Mouse (Mus musculus): ENCODE measurements around the gene Polr3c. TPM values are rescaled to one million over a fixed set of nuclear protein-coding genes. Genes with fewer than 3 reads are reported as not detected.
"Not testable (repeated sequence)": the region's sequence is repeated elsewhere in the genome, so short reads cannot be mapped to it uniquely, and the experiment has no call there.

The Polr3c gene
- total RNA-seq (2021), result 10 to 100 TPM; 24.4 to 26.4 TPM

DNA sequence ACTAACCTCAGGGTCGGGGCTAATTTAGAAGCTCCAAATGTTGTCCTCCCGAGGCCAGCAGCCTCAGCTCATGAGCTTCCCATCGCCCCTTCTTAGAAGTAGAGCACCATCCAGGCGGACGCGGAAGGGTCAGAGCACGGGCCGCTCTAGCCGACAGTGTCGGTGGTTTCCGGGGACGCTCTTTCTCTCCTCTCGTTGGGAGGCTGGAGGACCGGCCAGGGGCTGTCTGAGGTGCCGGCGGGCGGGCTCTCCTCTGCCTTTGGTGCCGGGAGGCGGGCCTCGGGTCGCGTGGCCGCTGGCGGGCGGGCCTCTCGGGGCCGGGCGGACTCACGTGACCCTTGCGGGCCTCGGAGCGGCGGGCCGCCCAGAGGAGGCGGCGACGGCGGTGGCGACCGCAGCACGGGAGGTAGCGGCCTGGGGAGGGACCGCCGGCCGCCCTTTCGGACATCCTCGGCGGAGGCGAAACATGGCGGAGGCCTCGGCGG, at the start of gene Polr3c, which contains the start of gene Rnf115:
Polr3c (minus strand) TSS at position 286 of the 485 bp plus-strand sequence.
Rnf115 (plus strand) TSS at position 322 of the 485 bp plus-strand sequence.
- intact Hi-C loops (cut with DNase I), result loop anchor here (2.0 to 5.0 kb wide), 2 partner anchors 31 to 85 kb away; partner anchors contain the start of gene Pias3
- peak; percentile 95 to 97 for DNase-seq

DNA sequence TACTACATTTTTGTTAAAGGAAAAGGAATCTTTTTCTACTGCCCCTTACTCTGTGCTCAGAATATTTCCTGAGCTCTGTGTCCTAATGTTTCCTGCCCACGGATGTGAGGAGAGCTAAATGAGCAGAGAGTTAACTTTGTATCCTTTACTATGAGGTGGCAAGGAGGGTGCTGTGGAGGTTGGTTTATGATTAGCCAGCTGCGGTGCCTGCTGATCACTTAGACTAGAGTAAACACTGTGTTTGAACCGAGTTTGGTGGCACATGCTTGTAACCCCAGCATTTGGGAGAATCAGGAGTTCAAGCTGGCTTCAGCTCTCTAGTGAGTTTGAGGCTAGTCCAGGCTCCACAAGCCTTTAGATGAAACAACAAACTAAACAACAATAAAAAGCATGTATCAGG, 49.7 kb upstream of the Polr3c start:
- no peak for DNase-seq
- intact Hi-C loops (cut with DNase I), result no loop called here

DNA sequence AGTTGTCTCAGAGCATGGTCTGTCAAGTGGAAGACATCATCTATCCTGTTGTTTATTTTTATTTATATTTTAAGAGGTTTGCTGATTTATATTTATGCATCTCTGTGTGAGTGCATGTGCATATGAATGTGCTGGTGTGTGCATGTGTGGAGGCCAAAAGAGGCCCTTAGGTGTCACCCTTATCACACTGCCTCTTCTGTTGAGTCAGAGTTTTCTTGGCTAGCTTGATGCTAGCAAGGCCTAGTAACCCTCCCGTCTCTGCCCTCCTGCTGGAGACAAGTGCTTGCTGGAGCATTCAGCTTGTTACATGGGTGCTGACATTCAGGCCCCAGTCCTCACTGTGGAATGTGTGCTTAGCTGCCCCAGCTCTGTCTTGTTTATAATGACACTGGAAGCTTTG, 45.5 kb upstream of the Polr3c start:
- no peak for DNase-seq

DNA sequence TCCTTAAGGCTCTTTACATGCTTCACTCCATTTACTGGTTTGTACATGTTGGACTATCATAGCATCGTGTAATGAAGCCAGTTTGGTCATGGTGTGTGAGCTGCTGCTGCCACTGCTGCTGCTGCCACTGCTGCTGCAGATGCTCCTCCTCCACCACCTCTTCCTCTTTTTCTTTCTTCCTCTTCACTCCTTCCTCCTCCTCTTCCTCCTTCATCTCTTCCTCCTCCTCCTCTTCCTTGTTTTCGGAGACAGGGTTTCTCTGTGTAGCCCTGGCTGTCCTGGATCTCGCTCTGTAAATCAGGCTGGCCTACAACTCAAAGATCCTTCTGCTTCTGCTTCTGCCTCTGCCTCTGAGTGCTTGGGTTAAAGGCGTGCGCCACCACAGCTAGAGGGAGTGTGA, 42.5 kb upstream of the Polr3c start:
- DNase-seq, result no peak
- intact Hi-C loops (cut with DNase I), result no loop called here

More for the DNA sequence above, 45.5 kb upstream of the Polr3c start:
- intact Hi-C loops (cut with DNase I), result no loop called here

DNA sequence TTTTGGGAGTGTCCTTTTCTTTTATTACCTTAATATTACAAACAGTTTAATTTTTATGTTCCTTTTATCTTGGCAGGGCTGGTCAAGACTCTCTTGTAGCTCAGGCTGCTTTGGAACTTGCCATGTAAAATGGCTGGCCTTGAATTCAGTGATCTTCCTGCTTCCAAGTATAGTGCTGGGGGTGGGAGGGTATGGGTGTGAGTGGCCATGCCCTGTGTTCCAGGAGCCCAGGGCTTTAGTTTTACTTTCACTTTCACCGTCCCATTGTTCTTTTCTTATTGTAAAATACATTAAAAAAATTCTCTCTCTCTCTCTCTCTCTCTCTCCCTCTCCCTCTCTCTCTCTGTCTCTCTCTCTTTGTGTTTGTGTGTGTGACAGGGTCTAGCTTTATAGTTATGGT, 37.1 kb upstream of the Polr3c start:
- intact Hi-C loops (cut with DNase I), result no loop called here
- DNase-seq, result no peak

DNA sequence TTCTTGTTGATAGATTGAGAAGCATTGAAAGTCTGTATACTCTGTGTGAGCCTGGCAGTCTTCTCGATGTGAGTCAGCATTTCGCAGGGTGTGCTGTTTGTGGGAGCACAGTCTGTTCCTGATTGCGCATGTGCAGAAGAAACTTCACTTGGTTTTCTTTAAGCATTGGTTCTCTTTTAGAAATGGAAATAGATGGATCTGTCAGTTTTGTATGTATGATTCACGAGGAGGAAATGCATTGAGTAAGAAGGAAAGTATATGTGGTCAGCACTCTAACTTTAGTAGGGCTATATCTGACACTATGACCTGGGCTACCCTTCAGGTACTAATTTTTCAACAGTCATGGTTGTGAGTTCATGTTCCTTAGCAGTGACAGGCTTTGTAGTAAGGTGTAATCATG, 32.3 kb upstream of the Polr3c start:
- intact Hi-C loops (cut with DNase I), result no loop called here
- no peak for DNase-seq

DNA sequence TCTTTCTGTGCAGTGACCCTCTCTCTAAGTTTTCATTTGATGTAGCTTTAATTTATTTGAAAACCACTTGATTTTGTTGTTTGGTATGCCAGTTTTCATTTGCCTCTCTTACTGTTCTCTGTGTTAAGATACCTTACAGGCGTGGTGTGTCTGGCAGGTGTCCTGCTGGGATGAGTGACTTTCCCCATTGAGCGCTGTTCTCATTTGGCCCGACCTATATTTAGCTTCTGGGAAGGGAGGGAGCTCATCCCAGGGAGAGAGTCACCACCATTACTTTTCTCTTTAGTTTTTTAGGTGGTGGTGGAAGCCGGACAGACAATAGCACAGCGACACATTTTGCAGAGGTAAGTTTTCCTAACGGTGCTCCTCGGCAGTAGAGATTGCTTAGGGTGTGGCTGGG, 30.3 kb upstream of the Polr3c start:
- intact Hi-C loops (cut with DNase I), result no loop called here
- DNase-seq, result peak in 1 of 2 experiments; percentile 50

DNA sequence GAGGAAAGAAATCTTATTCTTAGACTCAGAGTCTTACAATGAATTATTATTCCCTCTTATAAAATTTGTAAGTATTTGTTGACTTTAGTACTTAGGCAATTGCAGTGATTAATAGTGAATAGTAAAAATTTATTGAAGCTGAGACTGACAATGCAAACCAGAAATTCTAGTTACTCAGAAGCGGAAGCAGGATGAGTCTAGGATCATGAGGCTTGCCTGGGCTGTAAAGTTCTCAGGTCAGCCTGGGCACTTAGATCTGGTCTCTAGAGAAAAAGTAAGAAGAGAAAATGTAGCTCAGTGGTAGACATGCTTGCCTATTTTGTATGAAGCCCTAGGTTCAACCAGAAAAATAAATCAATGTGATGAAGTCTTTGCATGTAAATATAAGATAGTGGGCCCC, 28.5 kb upstream of the Polr3c start:
- intact Hi-C loops (cut with DNase I), result no loop called here
- no peak for DNase-seq

DNA sequence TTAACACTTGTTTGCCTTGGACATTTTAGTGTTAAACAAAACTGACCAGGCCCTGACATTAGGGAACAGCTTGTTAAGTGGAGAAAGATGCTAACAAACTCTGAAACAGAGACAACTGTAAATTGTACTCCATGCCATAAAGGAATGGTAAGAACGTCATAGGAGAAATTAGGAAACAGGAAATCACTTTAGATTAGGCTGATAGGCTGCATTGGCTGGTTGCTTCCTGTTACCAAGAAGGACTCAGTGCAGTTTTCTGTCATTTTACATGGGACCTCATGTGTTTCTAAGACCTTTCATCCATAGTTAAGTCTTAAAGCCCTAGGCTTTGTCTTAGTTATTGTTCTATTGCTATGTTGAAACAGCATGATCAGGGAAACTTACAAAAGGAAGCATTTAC, 19.4 kb upstream of the Polr3c start:
- no peak for DNase-seq
- intact Hi-C loops (cut with DNase I), result no loop called here

DNA sequence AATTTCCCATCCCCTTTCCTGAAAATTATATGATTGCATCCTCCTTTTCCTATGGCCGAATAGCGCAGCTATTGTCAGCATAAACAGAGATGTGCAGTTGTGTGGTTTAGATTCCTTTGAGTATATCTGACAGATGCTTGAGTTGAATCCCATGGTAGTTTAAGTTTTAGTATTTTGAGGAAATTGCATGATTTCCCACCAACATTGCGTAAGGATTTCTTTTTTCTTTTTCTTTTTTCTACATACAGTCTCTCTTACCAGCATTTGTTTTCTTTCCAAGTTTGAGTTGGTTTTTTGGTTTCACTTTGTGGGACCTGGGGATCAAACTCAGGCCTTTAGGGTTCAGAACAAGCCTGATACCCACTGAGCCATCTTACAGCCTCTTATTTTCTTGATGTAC, 16.9 kb upstream of the Polr3c start:
- no peak for DNase-seq
- intact Hi-C loops (cut with DNase I), result loop anchor here (5.0 kb wide), 1 partner anchor 158 kb away; the partner anchor contains the start of gene Gja5

DNA sequence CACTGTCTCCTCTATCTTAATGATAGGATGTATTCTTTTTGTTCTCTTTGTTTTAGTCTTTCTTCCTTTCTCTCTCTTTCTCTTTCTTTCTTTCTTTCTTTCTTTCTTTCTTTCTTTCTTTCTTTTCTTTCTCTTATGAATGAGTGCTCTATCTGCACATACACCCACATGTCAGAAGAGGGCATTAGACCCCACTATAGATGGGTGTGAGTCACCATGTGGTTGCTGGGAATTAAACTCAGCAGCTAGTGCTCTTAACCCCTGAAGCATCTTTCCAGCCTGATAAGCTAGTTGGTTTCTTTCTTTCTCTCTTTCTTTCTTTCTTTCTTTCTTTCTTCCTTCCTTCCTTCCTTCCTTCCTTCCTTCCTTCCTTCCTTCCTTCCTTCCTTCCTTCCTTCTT, 12.9 kb upstream of the Polr3c start:
- intact Hi-C loops (cut with DNase I), result loop anchor here (5.0 kb wide), 1 partner anchor 162 kb away; the partner anchor contains the start of gene Gja5
- DNase-seq, result not testable (repeated sequence)

DNA sequence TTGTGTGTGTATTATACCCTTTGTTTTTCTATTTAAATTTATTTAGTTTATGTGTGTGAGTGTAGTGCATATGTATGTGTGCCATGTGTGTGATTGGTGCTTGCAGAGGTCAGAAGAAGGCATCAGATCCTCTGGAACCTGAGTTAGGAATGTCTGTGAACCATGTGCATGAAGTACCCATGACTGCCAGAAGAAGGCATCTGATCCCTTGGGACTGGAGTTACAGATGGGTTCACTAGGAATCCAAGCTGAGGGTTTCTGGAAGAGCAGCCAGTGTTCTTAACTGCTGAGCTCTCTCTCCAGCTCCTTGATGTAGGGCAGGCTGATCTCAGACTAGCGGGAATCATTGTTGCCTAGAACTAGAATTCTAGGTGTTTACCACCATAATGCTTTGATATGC, 10.6 kb upstream of the Polr3c start:
- intact Hi-C loops (cut with DNase I), result no loop called here
- DNase-seq, result no peak

DNA sequence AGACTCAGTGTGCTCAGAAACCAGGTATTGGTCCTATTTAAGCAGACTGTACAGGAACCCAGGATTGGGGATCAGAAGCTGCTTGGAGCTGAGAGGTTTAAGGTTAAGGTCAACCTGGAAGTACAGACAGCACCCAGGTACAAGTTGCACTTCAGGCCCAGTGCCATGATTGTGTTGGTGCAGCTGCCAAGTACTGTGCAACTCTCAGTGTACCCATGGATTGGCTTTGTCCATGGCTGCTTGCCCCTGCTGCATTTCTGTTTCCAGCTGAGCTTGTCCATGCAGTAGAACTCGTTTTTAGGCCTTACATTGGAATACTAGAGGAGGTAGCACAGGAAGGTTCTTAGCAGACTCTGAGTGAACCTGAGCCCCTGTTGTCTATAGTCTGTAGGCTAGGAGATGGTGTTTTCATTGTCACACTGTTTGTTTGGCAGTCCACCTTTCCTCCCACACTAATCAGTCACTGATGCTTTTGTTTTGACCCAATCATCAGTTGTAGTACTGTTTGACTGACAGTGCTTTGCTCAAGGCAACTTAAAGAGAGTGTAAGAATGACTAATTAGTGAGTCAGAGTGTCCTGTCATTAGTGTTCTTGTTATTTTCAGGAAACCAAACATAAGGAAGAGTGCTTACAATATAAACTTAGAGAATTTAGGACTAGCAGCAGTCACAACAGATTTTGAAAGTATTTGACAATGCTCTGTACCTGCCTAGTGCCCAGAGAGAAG, 9.7 kb upstream of the Polr3c start:
- intact Hi-C loops (cut with DNase I), result no loop called here
- DNase-seq, result no peak

DNA sequence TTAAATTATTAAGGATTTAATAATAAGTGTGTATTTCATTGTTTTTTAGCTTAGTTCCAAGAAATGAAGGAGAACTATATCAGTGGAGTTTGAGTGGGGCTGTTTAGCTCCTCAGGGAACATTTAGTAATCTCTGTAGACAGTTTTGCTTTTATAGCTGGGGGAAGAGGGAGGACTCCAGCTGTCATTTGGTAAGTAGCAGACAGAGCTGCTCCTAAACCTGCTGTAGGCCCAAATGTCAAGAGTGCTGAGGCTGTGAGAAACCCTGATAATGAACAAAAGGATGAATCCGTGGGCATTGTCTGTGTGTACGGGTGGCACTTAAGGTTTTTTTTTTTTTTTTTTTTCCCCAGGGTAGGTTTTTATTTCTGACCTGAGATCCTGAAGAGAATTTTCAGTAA, 7.8 kb upstream of the Polr3c start:
- intact Hi-C loops (cut with DNase I), result no loop called here
- DNase-seq, result no peak

DNA sequence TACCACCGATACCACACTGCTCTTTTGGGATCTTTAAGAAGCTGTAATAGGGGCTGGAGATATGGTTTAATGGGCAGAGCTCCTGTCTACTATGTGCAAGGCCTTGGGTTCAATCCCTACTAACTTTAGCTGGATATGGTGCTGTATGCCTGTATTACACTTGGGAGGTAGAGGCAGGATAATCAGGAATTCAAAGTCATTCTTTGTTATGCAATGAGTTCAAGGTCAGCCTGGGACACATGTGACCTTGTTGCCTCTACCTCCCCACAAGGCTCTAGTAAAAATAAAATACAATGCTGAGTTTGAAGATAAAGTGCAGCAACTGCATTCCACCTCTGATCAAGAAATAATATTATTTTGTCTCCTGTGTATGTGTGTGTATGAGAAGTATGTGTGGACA, 6.6 kb upstream of the Polr3c start:
- intact Hi-C loops (cut with DNase I), result no loop called here

DNA sequence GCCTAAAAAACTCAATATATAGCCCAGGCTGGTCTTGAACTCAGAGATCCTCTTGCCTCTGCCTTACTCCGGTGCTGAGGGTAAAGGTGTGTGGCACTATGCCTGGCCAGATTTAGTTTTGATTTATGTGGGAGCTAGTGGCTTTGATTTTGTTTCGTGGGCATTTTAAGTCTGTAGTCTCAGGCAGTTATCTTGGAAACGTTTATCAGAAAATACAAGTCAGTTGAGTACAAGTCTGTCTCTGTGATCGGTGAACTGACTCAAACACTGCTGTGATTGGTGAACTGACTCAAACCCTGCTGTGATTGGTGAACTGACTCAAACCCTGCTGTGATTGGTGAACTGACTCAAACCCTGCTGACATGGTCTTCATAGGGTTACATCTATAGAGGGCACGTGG, 3.4 kb upstream of the Polr3c start:
- intact Hi-C loops (cut with DNase I), result no loop called here
- no peak for DNase-seq

More for the DNA sequence above, 6.6 kb upstream of the Polr3c start:
- DNase-seq, result no peak

DNA sequence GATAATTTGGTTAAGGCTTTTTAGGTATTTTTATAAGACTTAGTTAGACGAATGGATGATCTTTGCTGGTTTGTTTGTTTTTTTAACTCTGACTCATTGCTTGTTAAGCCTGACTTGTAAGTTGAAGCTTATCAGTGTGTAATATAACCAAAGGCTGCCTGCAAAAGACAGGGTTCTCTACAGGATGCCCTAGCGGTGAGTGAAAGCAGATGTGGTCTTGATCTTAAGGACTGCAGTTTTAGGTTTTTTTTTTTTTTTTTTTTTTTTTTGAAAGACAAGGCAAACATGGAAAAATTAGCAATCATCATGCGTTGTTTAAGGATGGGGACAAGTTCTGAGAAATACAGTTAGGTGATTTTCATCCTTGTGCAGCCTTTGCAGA, 2.0 kb upstream of the Polr3c start:
- DNase-seq, result no peak
- intact Hi-C loops (cut with DNase I), result loop anchor here (5.0 kb wide), 1 partner anchor 83 kb away; no protein-coding TSS in a partner anchor

DNA sequence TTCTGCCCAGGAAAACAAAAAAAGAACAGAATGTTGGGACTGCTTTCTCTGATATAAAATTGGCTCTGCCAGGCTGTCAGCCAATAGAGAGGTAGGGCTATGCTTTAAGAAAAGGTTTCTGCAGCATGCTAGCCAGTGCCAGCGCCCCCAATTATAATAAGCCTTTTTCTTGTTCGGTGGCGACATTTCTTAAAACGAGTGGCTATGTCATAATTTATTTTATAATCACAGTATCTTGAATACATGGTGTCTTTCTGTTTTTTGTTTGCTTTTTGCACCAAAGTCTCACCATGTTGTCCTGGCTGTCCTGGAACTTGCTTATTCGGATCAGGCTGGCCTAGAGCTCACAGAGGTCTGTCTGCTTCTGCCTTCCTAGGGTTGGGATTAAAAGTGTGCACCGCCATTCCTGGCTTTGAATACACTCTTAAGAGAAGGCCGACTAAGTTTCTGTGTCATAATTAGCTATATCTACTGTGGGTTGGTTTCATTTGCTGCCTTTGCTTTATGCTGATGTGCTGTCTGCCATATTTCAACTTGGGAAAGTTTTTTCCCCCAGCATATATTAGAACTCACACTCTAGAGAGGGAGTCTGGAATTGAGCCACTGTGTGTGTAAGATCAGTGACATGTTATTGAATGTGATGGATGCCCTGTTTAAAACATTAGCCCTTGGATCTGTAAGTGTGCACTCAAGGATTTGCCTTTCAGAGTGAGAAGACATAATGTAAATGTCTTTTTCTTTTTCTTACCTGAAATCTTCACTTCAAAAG, 1.4 kb upstream of the Polr3c start:
- DNase-seq, result no peak
- intact Hi-C loops (cut with DNase I), result loop anchor here (5.0 kb wide), 1 partner anchor 83 kb away; no protein-coding TSS in a partner anchor

DNA sequence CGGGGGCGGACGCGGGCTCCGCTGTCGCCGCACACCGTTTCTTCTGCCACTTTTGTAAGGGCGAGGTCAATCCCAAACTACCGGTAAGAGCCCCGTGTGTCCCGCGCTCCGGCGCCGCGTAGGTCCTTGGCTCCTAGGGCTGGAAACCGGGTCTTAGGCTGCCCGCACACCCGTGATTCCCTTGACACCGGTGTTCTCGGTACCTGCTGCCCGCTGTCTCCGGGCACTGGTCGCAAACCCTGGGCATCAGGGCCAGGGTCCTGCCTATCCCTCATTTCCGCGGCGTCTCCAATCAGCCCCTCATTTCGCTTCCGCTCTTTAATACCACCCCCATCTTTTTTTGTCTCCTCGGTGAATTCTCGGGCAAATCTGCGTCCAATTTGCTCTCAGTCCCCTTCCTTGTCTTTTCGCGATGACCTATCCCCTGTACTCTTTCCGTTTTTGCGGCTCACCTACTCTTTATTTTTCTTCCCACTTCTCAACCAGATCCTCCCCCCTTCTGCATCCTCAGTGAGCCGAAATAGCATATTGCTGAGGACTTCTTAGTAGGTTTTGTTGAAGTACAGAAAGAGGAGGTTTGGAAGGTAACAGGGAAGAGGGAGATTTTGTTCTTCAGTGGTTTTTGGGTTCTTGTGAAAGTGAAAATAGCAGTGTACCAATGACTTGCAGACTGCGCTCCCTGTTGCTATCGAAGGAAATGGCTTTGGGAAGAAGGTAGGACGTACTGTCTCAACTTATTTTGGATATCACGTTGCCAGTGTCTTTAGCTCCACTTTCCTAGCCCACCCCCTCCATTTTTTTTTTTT, 603 bp upstream of the Polr3c start:
- intact Hi-C loops (cut with DNase I), result loop anchor here (2.0 to 5.0 kb wide), 2 partner anchors 31 to 84 kb away; partner anchors contain the start of gene Pias3
- no peak for DNase-seq

DNA sequence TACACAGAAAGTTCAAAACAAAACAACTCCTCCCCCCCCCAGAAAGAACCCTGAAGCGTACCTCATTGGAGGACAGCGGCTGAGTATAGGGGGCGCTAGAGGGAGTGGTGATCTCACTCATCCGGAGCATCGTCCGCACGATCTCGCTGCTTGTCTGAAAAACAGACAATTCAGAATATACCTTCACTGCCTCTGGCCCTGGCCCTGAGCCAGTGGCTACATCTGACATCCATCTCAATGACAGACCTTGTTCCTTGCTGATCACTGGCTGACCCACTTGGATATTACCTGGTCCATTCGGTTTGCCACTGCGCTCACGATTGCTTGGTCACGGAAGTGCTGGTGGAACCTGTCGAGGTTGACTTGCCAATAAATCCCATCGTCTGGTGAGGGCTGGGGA, 8.3 kb downstream of the Polr3c start:
- DNase-seq, result peak in 1 of 2 experiments; percentile 21
- intact Hi-C loops (cut with DNase I), result no loop called here

DNA sequence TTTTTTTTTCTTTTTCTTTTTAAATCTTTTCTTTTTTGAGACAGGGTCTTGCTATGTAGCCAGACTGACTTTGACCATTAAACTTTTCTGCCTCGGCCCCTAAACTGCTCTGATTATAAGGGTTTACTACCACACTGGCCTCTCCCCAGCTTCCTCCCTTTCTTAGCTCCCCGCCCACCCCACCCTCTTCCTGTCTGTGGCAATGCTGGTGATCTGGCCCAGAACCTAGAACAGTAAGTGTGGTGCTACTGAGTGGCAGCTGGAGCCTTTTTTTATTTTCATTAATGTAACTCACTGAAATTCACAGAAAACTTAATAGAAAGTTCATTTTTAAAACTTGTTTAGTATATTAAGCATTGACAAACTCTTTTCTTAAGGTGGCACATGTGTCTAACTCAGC, 11.6 kb downstream of the Polr3c start:
- DNase-seq, result no peak
- intact Hi-C loops (cut with DNase I), result no loop called here

Data from heart, postnatal 36 days (tissue).